Mouse (Mus musculus) G1E (cell line): ENCODE results near the gene Heatr6.

Experiments used
- CTCF ChIP-seq: IDR thresholded peaks from 2 replicates; pipeline ENCODE4 v1.5.1; 2012; ENCODE audit warnings: low read depth, low read length, inconsistent platforms, mixed read lengths
- GATA1 ChIP-seq: IDR thresholded peaks from 2 replicates; pipeline ENCODE4 v1.6.1; 2012; ENCODE audit warnings: borderline replicate concordance, low read length, inconsistent platforms, mixed read lengths

GRCm38 (mm10) chr11:83731116-83731515 is 22.4 kb upstream of the Heatr6 start:
- no peak for TF ChIP-seq CTCF
- TF ChIP-seq GATA1 = no peak
